Comparison of ENCODE assay signal across 14 mouse cellular contexts in the genomic region with DNA sequence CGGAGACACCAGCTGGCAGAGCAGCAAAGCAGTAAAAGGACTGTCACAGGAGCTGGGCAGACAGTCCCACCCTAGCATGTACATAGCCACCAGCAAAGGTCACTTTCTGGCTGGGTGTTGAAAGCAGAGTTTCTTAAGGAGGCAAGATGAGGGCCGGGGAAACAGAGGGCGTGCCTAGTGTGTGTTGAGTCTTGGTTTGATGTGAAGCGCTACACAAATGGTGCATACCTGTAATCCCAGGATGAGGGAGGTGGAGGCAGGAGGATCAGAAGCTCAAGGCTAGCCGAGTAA. TPM values are rescaled to one million over a fixed set of nuclear protein-coding genes. Genes with fewer than 3 reads are reported as not detected.
"Had no signal": no experiment of that assay in that cellular context is flagged by ENCODE, and none has a peak within 500 bp of the region (broad histone marks: within the 10 kb centered on the region; RNA-seq: fewer than 3 reads in every experiment).

No protein-coding gene starts in this region.

- H3K27ac ChIP-seq: kidney, postnatal 0 days; left cerebral cortex, adult 2 months; liver, embryonic 13.5 days; midbrain, embryonic 10.5 days; stomach, embryonic 15.5 days had no signal

- H3K27me3 ChIP-seq: stomach, embryonic 15.5 days had no signal

- DNase-seq: kidney, adult 2 months; kidney, postnatal 36 days; layer of hippocampus, postnatal 36 days; liver, embryonic 13.5 days; midbrain, embryonic 14.5 days; thymus, postnatal 25 days had no signal

- H3K4me2 ChIP-seq: liver, embryonic 13.5 days; lung, embryonic 14.5 days; stomach, embryonic 15.5 days had no signal

- H3K9me3 ChIP-seq: liver, embryonic 13.5 days; megakaryocyte, embryonic 14.5 days; midbrain, embryonic 10.5 days; stomach, embryonic 15.5 days had no signal

- H3K9ac ChIP-seq: liver, embryonic 13.5 days; lung, embryonic 14.5 days; stomach, embryonic 15.5 days had no signal

- H3K4me3 ChIP-seq: left cerebral cortex, adult 2 months; liver, embryonic 13.5 days; megakaryocyte, embryonic 14.5 days; midbrain, embryonic 10.5 days; stomach, embryonic 15.5 days had no signal

- ATAC-seq: inflammation-experienced regulatory T-cells, adult 6 months had no signal

RNA-seq across cellular contexts. Expression of a gene that starts 54.5 kb away (rescaled TPM):
- polyA plus RNA-seq: liver, embryonic 13.5 days; liver, embryonic 16.5 days had no signal
